Mouse (Mus musculus): ENCODE measurements around the gene Fgf10. TPM values are rescaled to one million over a fixed set of nuclear protein-coding genes. Genes with fewer than 3 reads are reported as not detected.

Gene Fgf10
- polyA plus RNA-seq, 1 experiment from 2014 or later, result 1.6 TPM

- Histone ChIP-seq H3K4me1 (ENCODE audit: control insufficient read depth, insufficient read depth, low read length) (no peaks in the 10 kb centered on the region), H3K4me2 (ENCODE audit: low read depth) (no peak overlapping the region), H3K9ac (ENCODE audit: low read length) (no peak overlapping the region), H3K27ac (ENCODE audit: low read depth, low read length) (no peak overlapping the region), H3K27me3 (ENCODE audit: control insufficient read depth, insufficient read depth, low read length) (no peaks in the 10 kb centered on the region), H3K9me3 (ENCODE audit: control insufficient read depth, low read length) (no peaks in the 10 kb centered on the region), H3K36me3 (ENCODE audit: control insufficient read depth, insufficient read depth, low read length) (no peaks in the 10 kb centered on the region), H3K4me3 (ENCODE audit: low read depth, low read length) (no peak overlapping the region)
- WGBS, result 79% methylated on average over 4 of the region's 4 CpGs
- ATAC-seq (ENCODE audit: insufficient read depth, low FRiP score, low TSS enrichment), result no peak
- no peak for DNase-seq (ENCODE audit: low spot score)
Observed at GRCm38 (mm10) chr13:118835078-118835477, 165.5 kb downstream of the Fgf10 start.
